Comparison of ENCODE assay signal across 13 mouse cellular contexts in genomic region chr5:124215647-124216046, GRCm38 (mm10). TPM values are rescaled to one million over a fixed set of nuclear protein-coding genes. Genes with fewer than 3 reads are reported as not detected.
DNase-seq lines count a peak whose midpoint lies in the region; ATAC-seq and TF ChIP-seq lines count a peak whose summit lies in the region.
"Had no signal": no experiment of that assay in that cellular context is flagged by ENCODE, and none has a peak within 500 bp of the region (broad histone marks: within the 10 kb centered on the region; RNA-seq: fewer than 3 reads in every experiment).

No protein-coding gene starts in this region.

- H3K4me2 ChIP-seq in forebrain, postnatal 0 days (ENCODE audit: low read depth) = no peak overlapping the region
- no peak overlapping the region for H3K4me2 ChIP-seq in hindbrain, embryonic 12.5 days (replicated peaks)
- no peak overlapping the region for H3K4me2 ChIP-seq in hindbrain, embryonic 13.5 days
- no peak overlapping the region for H3K4me2 ChIP-seq in liver, embryonic 13.5 days
- H3K4me2 ChIP-seq: forebrain, embryonic 12.5 days had no signal

- H3K4me1 ChIP-seq in forebrain, embryonic 10.5 days = peaks cover 25% of the 10 kb centered on the region
- H3K4me1 ChIP-seq in forebrain, postnatal 0 days (ENCODE audit: insufficient read depth) = no peaks in the 10 kb centered on the region
- peaks cover 29% of the 10 kb centered on the region for H3K4me1 ChIP-seq in hindbrain, embryonic 12.5 days
- H3K4me1 ChIP-seq in hindbrain, embryonic 13.5 days (replicated peaks) = peaks cover 35% of the 10 kb centered on the region
- H3K4me1 ChIP-seq in liver, embryonic 13.5 days (replicated peaks) = peaks cover 63% of the 10 kb centered on the region
- H3K4me1 ChIP-seq in embryonic facial prominence, embryonic 10.5 days = peaks cover 33% of the 10 kb centered on the region

- H3K27ac ChIP-seq in forebrain, embryonic 10.5 days = peak overlapping the region; percentile 60
- no peak overlapping the region for H3K27ac ChIP-seq in forebrain, postnatal 0 days (ENCODE audit: low read depth, low read length)
- H3K27ac ChIP-seq in hindbrain, embryonic 12.5 days = 0 out of 2 replicates have a peak overlapping the region, but pooled peaks have one; percentile 17
- H3K27ac ChIP-seq in hindbrain, embryonic 13.5 days = no peak overlapping the region
- H3K27ac ChIP-seq in liver, embryonic 13.5 days = peak overlapping the region; percentile 36; the same call in 1 of the 2 replicates
- peak overlapping the region; percentile 41; the same call in 1 of the 2 replicates for H3K27ac ChIP-seq in embryonic facial prominence, embryonic 10.5 days (replicated peaks)

- no peaks in the 10 kb centered on the region for H3K9me3 ChIP-seq in forebrain, embryonic 10.5 days
- H3K9me3 ChIP-seq in forebrain, postnatal 0 days (ENCODE audit: low read length) = no peaks in the 10 kb centered on the region
- no peaks in the 10 kb centered on the region for H3K9me3 ChIP-seq in hindbrain, embryonic 12.5 days (replicated peaks)
- H3K9me3 ChIP-seq in hindbrain, embryonic 13.5 days = no peaks in the 10 kb centered on the region
- no peaks in the 10 kb centered on the region for H3K9me3 ChIP-seq in liver, embryonic 13.5 days (replicated peaks)
- no peaks in the 10 kb centered on the region for H3K9me3 ChIP-seq in embryonic facial prominence, embryonic 10.5 days
- H3K9me3 ChIP-seq: forebrain, embryonic 12.5 days had no signal

- no peak for TF ChIP-seq CTCF in forebrain, postnatal 0 days (IDR thresholded peaks at IDR 0.05; ENCODE audit: low read depth)

- ATAC-seq in forebrain, postnatal 0 days = no peak
- ATAC-seq in hindbrain, embryonic 12.5 days (ENCODE audit: low FRiP score) = no peak
- ATAC-seq in hindbrain, embryonic 13.5 days (ENCODE audit: low FRiP score) = no peak
- no peak for ATAC-seq in liver, embryonic 13.5 days (ENCODE audit: low read depth)

- no peak overlapping the region for H3K4me3 ChIP-seq in forebrain, embryonic 10.5 days
- no peak overlapping the region for H3K4me3 ChIP-seq in forebrain, postnatal 0 days (ENCODE audit: low read depth, low read length)
- H3K4me3 ChIP-seq in hindbrain, embryonic 12.5 days = no peak overlapping the region
- H3K4me3 ChIP-seq in hindbrain, embryonic 13.5 days = no peak overlapping the region
- no peak overlapping the region for H3K4me3 ChIP-seq in liver, embryonic 13.5 days (replicated peaks)
- H3K4me3 ChIP-seq in embryonic facial prominence, embryonic 10.5 days = no peak overlapping the region
- H3K4me3 ChIP-seq: forebrain, embryonic 12.5 days had no signal

- H3K27me3 ChIP-seq in forebrain, embryonic 10.5 days (ENCODE audit: poor library complexity, severe bottlenecking) = no peaks in the 10 kb centered on the region
- no peaks in the 10 kb centered on the region for H3K27me3 ChIP-seq in forebrain, postnatal 0 days (ENCODE audit: insufficient read depth, low read length)
- peaks cover 2% of the 10 kb centered on the region; the same call in 1 of the 2 replicates for H3K27me3 ChIP-seq in hindbrain, embryonic 12.5 days
- no peaks in the 10 kb centered on the region for H3K27me3 ChIP-seq in hindbrain, embryonic 13.5 days
- no peaks in the 10 kb centered on the region for H3K27me3 ChIP-seq in liver, embryonic 13.5 days
- H3K27me3 ChIP-seq in embryonic facial prominence, embryonic 10.5 days (replicated peaks; ENCODE audit: low read depth, poor library complexity, severe bottlenecking) = no peaks in the 10 kb centered on the region
- H3K27me3 ChIP-seq: forebrain, embryonic 12.5 days had no signal

- no peak overlapping the region for H3K9ac ChIP-seq in forebrain, postnatal 0 days
- H3K9ac ChIP-seq in hindbrain, embryonic 12.5 days = no peak overlapping the region
- no peak overlapping the region for H3K9ac ChIP-seq in hindbrain, embryonic 13.5 days
- no peak overlapping the region for H3K9ac ChIP-seq in liver, embryonic 13.5 days
- H3K9ac ChIP-seq: forebrain, embryonic 12.5 days had no signal

- 91% methylated on average over 10 of the region's 10 CpGs for WGBS in forebrain, embryonic 10.5 days
- WGBS in forebrain, postnatal 0 days = 87% methylated on average over 10 of the region's 10 CpGs
- 89% methylated on average over 10 of the region's 10 CpGs for WGBS in hindbrain, embryonic 12.5 days
- 85% methylated on average over 10 of the region's 10 CpGs for WGBS in hindbrain, embryonic 13.5 days
- 77% methylated on average over 10 of the region's 10 CpGs for WGBS in liver, embryonic 13.5 days (ENCODE audit: insufficient replicate concordance)
- WGBS in embryonic facial prominence, embryonic 10.5 days = 84% methylated on average over 10 of the region's 10 CpGs

- H3K36me3 ChIP-seq in forebrain, embryonic 10.5 days (replicated peaks) = peaks cover 6% of the 10 kb centered on the region
- H3K36me3 ChIP-seq in forebrain, postnatal 0 days (ENCODE audit: insufficient read depth) = peaks cover 5% of the 10 kb centered on the region; the same call in 1 of the 2 replicates
- H3K36me3 ChIP-seq in hindbrain, embryonic 12.5 days = no peaks in the 10 kb centered on the region
- no peaks in the 10 kb centered on the region; the same call in 1 of the 2 replicates for H3K36me3 ChIP-seq in hindbrain, embryonic 13.5 days
- H3K36me3 ChIP-seq in liver, embryonic 13.5 days = peaks cover 21% of the 10 kb centered on the region; the same call in 1 of the 2 replicates
- H3K36me3 ChIP-seq in embryonic facial prominence, embryonic 10.5 days (replicated peaks) = peaks cover 19% of the 10 kb centered on the region; the same call in 1 of the 2 replicates
- H3K36me3 ChIP-seq: forebrain, embryonic 12.5 days had no signal

- no peak for DNase-seq in forebrain, embryonic 10.5 days (ENCODE audit: extremely low spot score, low spot score)
- no peak for DNase-seq in forebrain, postnatal 0 days
- no peak for DNase-seq in liver, embryonic 13.5 days
- DNase-seq in liver = no peak
- DNase-seq in embryonic facial prominence, embryonic 10.5 days (ENCODE audit: low spot score) = no peak
- no peak for DNase-seq in ovary, postnatal 36 days (ENCODE audit: low spot score)
- DNase-seq: adrenal gland, postnatal 36 days; cerebellum, adult 18-20 months; gastrocnemius, postnatal 36 days; right cerebral cortex, adult 18-20 months had no signal

RNA-seq across cellular contexts. Expression of gene Pitpnm2, which starts 33.9 kb away (rescaled TPM):
- polyA plus RNA-seq in forebrain, embryonic 10.5 days (2016; fragmentation: Nextera tagmentation; extraction: Ambion mirVana) = 2.1 and 3.0 TPM in 2 replicates
- total RNA-seq in forebrain, postnatal 0 days (2014; rRNA removed) = 33.8 and 38.4 TPM in 2 replicates
- polyA plus RNA-seq in forebrain, postnatal 0 days (2015; fragmentation: Nextera tagmentation; extraction: Ambion mirVana) = 9.2 and 10.1 TPM in 2 replicates
- polyA plus RNA-seq in hindbrain, embryonic 12.5 days (2016; fragmentation: Nextera tagmentation; extraction: Ambion mirVana) = 6.9 and 7.0 TPM in 2 replicates
- 7.4 and 8.3 TPM in 2 replicates for polyA plus RNA-seq in hindbrain, embryonic 13.5 days (2015; fragmentation: Nextera tagmentation; extraction: Ambion mirVana)
- polyA plus RNA-seq in liver, embryonic 13.5 days (2015; fragmentation: Nextera tagmentation; extraction: Ambion mirVana) = 1.3 and 1.4 TPM in 2 replicates
- polyA plus RNA-seq in embryonic facial prominence, embryonic 10.5 days (2016; fragmentation: Nextera tagmentation; extraction: Ambion mirVana) = 3.2 and 4.0 TPM in 2 replicates

Comparison
In these comparisons a context has a peak if more than half of its experiments do, and no peak if none do; other contexts are left out.
1. H3K27ac ChIP-seq: peak in forebrain, embryonic 10.5 days (single experiment), hindbrain, embryonic 12.5 days (single experiment), liver, embryonic 13.5 days (single experiment) and embryonic facial prominence, embryonic 10.5 days (single experiment); none in forebrain, postnatal 0 days (single experiment) and hindbrain, embryonic 13.5 days (single experiment).